Mouse (Mus musculus): Measurements from ENCODE around the gene Akt1. TPM values are rescaled to one million over a fixed set of nuclear protein-coding genes. Genes with fewer than 3 reads are reported as not detected.

Akt1 gene
- polyA plus RNA-seq (2015; fragmentation: Nextera tagmentation; extraction: Ambion mirVana), result 60.8 and 64.5 TPM in 2 replicates

DNA sequence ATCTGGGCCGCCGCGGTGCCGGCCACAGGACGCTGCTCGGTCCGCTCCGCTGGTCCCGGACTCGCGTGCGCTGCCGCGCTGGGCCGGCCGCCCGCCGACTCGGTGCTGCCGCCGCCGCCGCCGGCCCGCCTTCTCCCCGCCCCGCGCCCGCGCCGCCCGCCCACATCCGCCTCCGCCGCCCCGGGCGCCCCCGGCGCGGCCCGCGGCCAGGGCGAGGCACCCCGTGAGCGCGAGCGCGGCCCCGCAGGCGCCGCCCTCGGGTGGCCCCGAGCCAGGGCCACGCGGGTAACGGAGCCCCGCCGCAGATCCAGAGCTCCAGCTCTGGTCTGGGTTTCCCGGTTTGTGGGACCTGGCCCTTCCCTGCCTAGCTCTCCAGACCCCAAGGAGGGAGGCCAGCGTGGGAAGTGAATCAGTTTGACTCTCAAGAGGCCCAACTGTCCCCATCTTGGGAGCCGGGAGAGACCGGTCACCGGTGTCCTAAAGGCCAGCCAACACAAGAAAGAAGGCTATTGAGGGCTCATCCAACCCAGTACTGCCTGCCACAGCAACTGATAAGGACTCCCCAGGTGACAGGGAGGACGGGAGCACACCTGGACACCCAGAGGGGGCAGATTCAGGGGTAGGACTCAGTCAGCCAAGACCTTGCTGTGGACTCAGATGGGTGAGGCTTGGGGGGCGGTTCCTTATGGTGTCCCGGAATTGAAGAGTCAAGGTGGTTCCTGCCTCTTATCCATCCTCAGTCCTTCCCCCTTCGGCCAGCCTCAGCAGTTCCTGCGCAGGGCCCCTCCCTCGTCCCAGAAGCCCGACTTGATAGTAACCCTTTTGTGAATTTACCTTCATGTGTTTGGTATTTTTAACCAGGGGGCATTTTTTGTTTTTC lies at the start of gene Akt1:
Gene Akt1, minus strand, starts transcription at position 753 of the 880 bp plus-strand sequence.
- Histone ChIP-seq H3K27me3 (peaks cover 25% of the 10 kb centered on the region), H3K27ac (peak within 1 kb of the TSS; percentile 96), H3K4me1 (replicated peaks) (peaks cover 83% of the 10 kb centered on the region), H3K9ac (peak within 1 kb of the TSS; percentile 100), H3K9me3 (no peaks in the 10 kb centered on the region), H3K4me2 (peak within 1 kb of the TSS; percentile 93), H3K4me3 (peak within 1 kb of the TSS; percentile 97), H3K36me3 (peaks cover 21% of the 10 kb centered on the region)
- under 1% methylated on average over 60 of the region's 70 CpGs for WGBS
- ATAC-seq (ENCODE audit: low FRiP score), result peak; percentile 7; the same call in 1 of the 2 replicates

DNA sequence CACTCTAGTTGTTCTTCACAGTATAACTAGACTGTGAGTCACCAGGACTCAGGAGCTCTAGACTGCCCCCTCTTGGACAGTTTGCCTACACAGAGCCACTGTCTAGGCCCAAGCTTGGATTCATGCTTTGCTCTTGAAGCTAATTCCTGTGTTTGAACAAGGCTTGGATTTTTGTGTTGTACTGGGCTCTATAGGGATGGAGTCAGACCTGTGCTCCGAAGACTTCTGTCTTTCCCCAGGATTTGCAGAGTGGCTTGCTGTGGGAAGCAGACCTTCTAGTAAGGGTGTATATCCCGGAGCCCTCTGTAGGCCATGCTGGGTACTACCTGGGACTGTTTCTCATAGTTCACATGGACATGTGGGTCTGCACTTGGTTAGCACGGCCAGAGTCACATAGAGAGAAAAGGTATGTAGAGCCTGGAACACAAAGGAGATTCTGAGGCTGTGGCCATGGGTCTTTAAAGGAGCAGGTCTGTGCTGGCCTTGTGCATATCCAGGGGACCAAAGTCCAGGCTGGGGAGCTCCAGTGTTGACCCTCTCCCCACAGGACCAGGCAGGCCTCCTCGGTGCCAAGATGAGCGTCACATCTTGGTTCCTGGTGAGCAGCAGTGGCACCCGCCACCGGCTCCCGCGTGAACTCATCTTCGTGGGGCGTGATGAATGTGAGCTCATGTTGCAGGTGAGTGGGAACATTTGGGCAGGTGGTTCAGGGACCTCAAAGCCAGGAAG lies 49.6 kb upstream of the Akt1 start:
- WGBS, result 79% methylated on average over 11 of the region's 11 CpGs
- Histone ChIP-seq H3K9ac (no peak overlapping the region), H3K4me1 (replicated peaks) (peaks cover 56% of the 10 kb centered on the region), H3K27me3 (peaks cover 29% of the 10 kb centered on the region), H3K4me3 (peak overlapping the region; percentile 4; the same call in 1 of the 2 replicates), H3K36me3 (peaks cover 23% of the 10 kb centered on the region), H3K9me3 (no peaks in the 10 kb centered on the region), H3K4me2 (0 out of 2 replicates have a peak overlapping the region, but pooled peaks have one; percentile 6), H3K27ac (no peak overlapping the region)
- no peak for ATAC-seq (ENCODE audit: low FRiP score)

DNA sequence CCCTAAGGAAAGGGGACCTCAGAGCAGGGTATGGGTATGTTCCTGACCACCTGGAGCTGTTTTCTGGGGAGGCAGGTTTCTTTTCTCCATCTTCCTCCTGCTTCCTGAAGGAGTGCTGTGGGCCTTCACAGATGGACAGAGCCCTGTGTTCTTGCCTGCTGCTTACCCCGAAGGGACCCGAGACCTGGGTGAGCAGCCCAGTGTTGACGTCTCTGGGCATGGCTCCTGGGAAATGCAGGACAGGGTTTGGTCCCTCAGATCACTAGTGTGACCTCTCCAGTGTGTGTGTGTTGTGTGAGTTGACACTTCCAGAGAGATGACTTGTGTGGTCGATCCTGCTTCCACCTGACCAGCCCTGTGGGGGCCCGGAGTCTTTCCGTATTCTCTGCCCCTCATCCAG lies 48.8 kb upstream of the Akt1 start:
- no peak overlapping the region for H3K27ac ChIP-seq
- peak overlapping the region; percentile 83 for H3K4me2 ChIP-seq
- WGBS, result 82% methylated on average over 6 of the region's 6 CpGs
- H3K27me3 ChIP-seq, result peaks cover 29% of the 10 kb centered on the region
- peak overlapping the region; percentile 97 for H3K9ac ChIP-seq
- H3K4me1 ChIP-seq (replicated peaks), result peaks cover 56% of the 10 kb centered on the region
- ATAC-seq (ENCODE audit: low FRiP score), result no peak
- H3K4me3 ChIP-seq, result peak overlapping the region; percentile 88
- no peaks in the 10 kb centered on the region for H3K9me3 ChIP-seq
- H3K36me3 ChIP-seq, result peaks cover 23% of the 10 kb centered on the region

DNA sequence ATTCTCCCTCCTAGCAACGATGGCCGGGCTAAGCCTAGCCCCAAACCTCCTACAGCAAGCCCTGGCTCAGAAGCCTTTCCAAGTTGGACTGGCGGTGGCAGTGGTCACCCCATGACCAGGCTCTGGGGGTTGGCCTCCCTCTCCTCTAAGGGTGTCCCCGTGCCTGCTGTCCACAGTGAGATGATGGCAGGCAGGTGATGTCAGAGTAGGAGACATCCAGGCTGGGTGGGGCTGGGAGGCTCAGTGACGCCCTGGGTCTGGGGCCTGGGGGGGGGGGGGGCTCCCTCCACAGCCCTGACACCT lies 48.3 kb upstream of the Akt1 start:
- WGBS, result 10% methylated on average over 5 of the region's 5 CpGs
- H3K9ac ChIP-seq, result peak overlapping the region; percentile 97
- peak overlapping the region; percentile 83 for H3K4me2 ChIP-seq
- peak; percentile 15; the same call in 1 of the 2 replicates for ATAC-seq (ENCODE audit: low FRiP score)
- H3K9me3 ChIP-seq, result no peaks in the 10 kb centered on the region
- peaks cover 23% of the 10 kb centered on the region for H3K36me3 ChIP-seq
- peak overlapping the region; percentile 88 for H3K4me3 ChIP-seq
- H3K27ac ChIP-seq, result peak overlapping the region; percentile 81
- H3K27me3 ChIP-seq, result peaks cover 29% of the 10 kb centered on the region
- peaks cover 56% of the 10 kb centered on the region for H3K4me1 ChIP-seq (replicated peaks)

DNA sequence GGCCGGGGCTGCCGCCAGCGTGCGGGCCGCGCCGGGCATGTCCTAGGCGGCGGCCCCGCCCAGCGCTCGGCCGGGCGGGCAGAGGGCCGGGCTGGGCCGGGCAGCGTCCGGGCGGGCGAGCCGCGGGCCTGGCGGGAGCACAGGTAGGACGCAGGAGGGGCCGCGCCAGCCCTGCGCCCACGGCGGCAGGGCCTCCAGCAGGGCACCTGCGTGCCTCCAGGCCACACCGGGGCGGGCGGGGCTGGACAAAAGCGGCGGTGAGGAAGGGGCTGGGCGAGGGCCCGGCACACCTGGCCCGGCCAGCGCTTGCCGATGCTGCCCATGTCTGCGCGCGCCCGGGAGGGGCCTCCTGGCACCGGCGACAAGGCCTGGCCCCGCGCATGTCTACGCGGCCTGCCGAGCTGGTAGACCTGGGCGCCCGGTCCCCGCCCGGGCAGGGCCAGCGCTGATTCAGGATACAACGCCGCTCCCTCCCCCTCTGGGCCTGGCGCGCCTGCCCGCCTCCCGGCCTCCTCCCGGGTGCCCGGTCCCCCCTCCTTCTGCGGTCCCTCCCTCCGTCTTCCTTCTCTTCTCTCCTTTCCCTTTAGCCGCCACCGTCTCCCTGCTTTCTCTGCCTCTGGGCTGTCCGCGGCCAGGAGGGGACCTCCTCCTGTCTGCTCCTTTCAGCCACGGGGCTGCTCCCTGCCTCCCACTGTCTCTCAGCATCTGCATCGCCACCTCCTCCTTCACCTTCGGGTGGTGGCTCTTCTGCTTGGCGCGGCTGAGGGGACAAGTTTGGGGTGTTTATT lies 47.8 kb upstream of the Akt1 start:
- H3K4me1 ChIP-seq (replicated peaks), result peaks cover 51% of the 10 kb centered on the region
- H3K9ac ChIP-seq, result peak overlapping the region; percentile 97
- H3K4me3 ChIP-seq, result peak overlapping the region; percentile 88
- H3K9me3 ChIP-seq, result no peaks in the 10 kb centered on the region
- peaks cover 29% of the 10 kb centered on the region for H3K27me3 ChIP-seq
- peaks cover 18% of the 10 kb centered on the region for H3K36me3 ChIP-seq
- under 1% methylated on average over 52 of the region's 75 CpGs for WGBS
- H3K27ac ChIP-seq, result peak overlapping the region; percentile 81
- peak overlapping the region; percentile 83 for H3K4me2 ChIP-seq
- peak; percentile 56 for ATAC-seq (ENCODE audit: low FRiP score)

DNA sequence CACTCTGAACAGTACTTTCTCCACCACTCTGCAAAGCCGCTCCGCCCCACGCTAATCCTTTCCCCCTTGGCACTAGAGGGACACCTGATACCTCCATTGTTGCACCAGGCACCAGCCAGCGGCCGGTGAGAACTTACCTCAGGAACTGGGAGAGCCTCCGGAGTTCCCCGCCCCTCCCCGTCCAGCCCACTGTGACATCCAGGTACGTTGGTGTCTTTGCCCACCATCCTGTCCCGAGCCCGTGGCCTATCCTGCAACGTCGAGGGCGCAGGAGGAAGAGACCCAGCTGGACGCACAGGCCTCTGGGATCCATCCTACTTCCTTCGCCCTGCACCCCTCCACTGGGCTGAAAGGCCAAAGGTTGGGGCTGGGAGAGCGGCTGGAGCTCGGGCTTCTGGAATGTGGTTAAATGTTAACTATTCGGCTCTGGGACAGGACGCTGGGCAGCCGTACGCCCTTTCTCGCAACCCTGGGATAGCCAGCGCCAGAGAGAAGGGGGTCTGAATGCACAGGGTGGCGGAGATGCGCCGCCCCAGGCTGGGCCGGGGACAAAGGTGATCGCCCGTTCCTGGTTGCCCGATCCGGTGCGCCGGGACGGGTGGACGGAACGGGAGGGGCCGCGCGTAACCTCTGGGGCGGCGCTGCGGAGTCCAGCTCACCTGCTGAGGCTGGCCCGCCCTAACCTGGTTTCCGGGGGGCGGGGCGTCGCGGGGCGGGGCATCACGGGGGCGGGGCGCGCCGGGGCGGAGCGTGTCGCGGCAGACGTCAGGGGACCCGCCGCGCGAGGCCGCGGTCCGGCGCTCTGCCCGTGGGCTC lies 46.9 kb upstream of the Akt1 start:
- Histone ChIP-seq H3K9ac (peak overlapping the region; percentile 97), H3K27me3 (peaks cover 29% of the 10 kb centered on the region), H3K4me3 (peak overlapping the region; percentile 88), H3K4me1 (replicated peaks) (peaks cover 43% of the 10 kb centered on the region), H3K4me2 (peak overlapping the region; percentile 83), H3K27ac (peak overlapping the region; percentile 81), H3K9me3 (no peaks in the 10 kb centered on the region), H3K36me3 (peaks cover 15% of the 10 kb centered on the region)
- ATAC-seq (ENCODE audit: low FRiP score), result peak; percentile 44
- 2% methylated on average over 53 of the region's 69 CpGs for WGBS

DNA sequence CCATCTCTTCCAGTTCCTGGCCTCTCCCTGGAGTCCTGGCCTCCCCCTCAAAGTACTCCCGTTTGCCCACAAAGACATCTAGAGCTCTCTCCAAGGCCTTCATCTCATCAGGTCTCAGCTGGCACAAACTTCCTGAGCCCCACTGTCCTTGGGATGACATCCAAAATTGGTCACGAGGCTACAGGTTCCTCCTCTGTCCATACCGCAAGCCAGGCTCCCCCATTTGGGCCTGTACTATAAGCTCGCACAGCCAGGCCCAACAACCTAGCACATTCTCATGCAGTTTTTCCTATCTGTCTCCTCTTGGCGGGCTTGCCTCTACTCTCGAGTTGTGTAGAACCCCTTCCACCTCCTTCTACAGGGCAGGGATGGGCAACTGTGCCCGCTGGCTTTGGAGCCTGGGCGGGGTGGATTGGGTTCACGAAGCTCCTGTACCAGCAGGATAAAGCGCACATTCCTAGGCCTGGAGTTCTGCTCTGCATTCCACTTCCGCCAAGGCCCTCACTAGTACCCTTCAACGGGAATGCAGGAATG lies 46.3 kb upstream of the Akt1 start:
- no peak for ATAC-seq (ENCODE audit: low FRiP score)
- WGBS, result 37% methylated on average over 12 of the region's 12 CpGs

DNA sequence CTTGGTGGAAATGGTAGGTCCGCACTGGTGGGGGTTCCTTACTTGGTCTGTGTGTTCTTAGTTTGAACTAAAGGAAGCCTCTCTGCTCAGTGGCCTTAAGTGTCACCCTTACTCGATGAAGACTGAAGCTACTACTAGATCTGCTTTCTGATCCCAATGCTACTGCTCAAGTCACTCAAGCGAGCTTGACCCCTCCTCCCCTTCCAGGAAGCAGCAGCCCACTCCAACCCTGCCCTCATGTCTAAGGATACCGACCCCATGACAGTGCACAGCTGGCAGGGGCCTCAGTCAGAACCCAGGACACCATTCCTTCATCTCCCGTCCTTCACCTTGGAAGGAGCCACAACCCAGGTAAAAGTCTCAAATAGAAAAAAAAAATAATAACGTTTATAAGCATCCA lies 45.5 kb upstream of the Akt1 start, which contains the start of gene Cep170b:
Gene Cep170b, plus strand, starts transcription at position 240 of the 400 bp plus-strand sequence.
- H3K4me3 ChIP-seq, result peak within 1 kb of the TSS; percentile 88; the same call in 1 of the 2 replicates
- H3K27ac ChIP-seq, result no peak within 1 kb of the TSS
- H3K9ac ChIP-seq, result no peak within 1 kb of the TSS
- no peaks in the 10 kb centered on the region for H3K9me3 ChIP-seq
- no peak for ATAC-seq (ENCODE audit: low FRiP score)
- H3K4me1 ChIP-seq (replicated peaks), result peaks cover 30% of the 10 kb centered on the region
- peaks cover 29% of the 10 kb centered on the region for H3K27me3 ChIP-seq
- peaks cover 2% of the 10 kb centered on the region; the same call in 1 of the 2 replicates for H3K36me3 ChIP-seq
- H3K4me2 ChIP-seq, result peak within 1 kb of the TSS; percentile 83
- 82% methylated on average over 6 of the region's 6 CpGs for WGBS

More for the DNA sequence above, 46.3 kb upstream of the Akt1 start:
- peaks cover 9% of the 10 kb centered on the region for H3K36me3 ChIP-seq
- peak overlapping the region; percentile 88; the same call in 1 of the 2 replicates for H3K4me3 ChIP-seq
- peaks cover 29% of the 10 kb centered on the region for H3K27me3 ChIP-seq
- no peaks in the 10 kb centered on the region for H3K9me3 ChIP-seq
- peaks cover 36% of the 10 kb centered on the region for H3K4me1 ChIP-seq (replicated peaks)
- peak overlapping the region; percentile 83 for H3K4me2 ChIP-seq
- no peak overlapping the region for H3K27ac ChIP-seq
- no peak overlapping the region for H3K9ac ChIP-seq

DNA sequence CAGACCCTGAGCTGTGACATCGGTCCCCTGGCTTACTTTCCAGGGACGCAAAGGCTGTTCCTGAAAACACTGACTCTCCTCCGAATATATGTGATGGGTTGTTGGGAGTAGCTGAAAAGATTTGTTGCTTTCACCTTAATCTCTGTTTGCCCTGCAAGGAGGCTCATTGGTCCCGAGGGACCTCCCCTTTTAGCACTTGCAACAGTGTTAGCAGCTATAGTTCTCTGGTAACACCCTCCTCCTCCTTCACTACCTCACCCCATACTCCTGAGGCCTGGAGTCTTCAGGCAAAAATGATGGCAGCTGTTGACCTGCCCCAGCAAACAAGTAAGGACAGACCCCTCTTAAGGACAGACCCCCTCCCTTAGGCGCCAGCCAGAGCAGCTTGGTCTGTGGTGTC lies 44.3 kb upstream of the Akt1 start:
- ATAC-seq (ENCODE audit: low FRiP score), result no peak
- Histone ChIP-seq H3K4me3 (no peak overlapping the region), H3K9me3 (no peaks in the 10 kb centered on the region), H3K36me3 (no peaks in the 10 kb centered on the region), H3K9ac (no peak overlapping the region), H3K4me2 (no peak overlapping the region), H3K27me3 (peaks cover 29% of the 10 kb centered on the region), H3K4me1 (replicated peaks) (peaks cover 20% of the 10 kb centered on the region), H3K27ac (no peak overlapping the region)
- 74% methylated on average over 5 of the region's 5 CpGs for WGBS

DNA sequence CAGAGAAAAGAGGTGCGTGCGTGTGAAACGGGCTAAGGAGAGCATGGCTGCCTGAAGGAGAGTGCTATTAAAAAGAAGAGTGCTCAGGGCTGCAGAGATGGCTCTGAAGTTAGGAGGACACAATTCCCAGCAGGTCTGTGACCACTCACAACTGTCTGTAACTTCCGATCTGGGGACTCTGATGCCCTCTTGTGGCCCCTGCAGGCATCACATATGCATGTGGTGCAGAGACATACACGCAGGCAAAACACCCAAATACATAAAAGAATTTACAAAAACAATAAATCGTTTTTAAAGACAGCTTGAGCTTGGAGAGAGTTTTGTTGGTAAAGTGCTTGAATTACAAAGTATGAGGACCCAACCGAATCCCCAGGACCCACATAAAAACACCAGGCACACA lies 42.5 kb upstream of the Akt1 start:
- no peaks in the 10 kb centered on the region for H3K36me3 ChIP-seq
- peaks cover 5% of the 10 kb centered on the region for H3K4me1 ChIP-seq (replicated peaks)
- no peak for ATAC-seq (ENCODE audit: low FRiP score)
- 30% methylated on average over 7 of the region's 7 CpGs for WGBS
- no peak overlapping the region for H3K4me3 ChIP-seq
- H3K9me3 ChIP-seq, result no peaks in the 10 kb centered on the region
- no peak overlapping the region for H3K27ac ChIP-seq
- H3K4me2 ChIP-seq, result no peak overlapping the region
- no peak overlapping the region for H3K9ac ChIP-seq
- H3K27me3 ChIP-seq, result peaks cover 23% of the 10 kb centered on the region

DNA sequence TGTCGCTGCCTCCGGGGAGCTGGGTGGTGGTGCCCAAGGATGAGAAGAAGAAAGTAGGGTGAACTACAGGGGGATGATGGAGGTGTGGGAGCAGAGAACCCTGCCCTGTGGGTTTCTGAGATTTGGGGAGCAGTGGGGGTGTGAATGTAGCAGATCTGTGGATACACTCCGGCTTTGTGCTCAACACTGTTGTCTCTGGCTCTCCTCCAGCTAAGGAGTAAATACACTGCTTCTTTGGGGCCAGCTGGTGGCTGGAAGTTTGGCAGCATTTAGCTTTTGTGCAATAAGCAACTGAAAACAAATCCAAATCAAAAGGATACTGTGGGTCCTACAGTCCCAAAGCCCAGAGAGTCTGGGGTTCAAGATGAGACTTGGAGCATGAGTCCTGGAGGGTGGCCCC lies 39.3 kb upstream of the Akt1 start:
- no peak overlapping the region for H3K4me2 ChIP-seq
- ATAC-seq (ENCODE audit: low FRiP score), result no peak
- H3K9ac ChIP-seq, result no peak overlapping the region; the same call in 1 of the 2 replicates
- no peaks in the 10 kb centered on the region for H3K4me1 ChIP-seq (replicated peaks)
- peaks cover 4% of the 10 kb centered on the region; the same call in 1 of the 2 replicates for H3K27me3 ChIP-seq
- H3K4me3 ChIP-seq, result no peak overlapping the region
- no peaks in the 10 kb centered on the region for H3K9me3 ChIP-seq
- 73% methylated on average over 3 of the region's 3 CpGs for WGBS
- H3K36me3 ChIP-seq, result no peaks in the 10 kb centered on the region
- peak overlapping the region; percentile 1; the same call in 1 of the 2 replicates for H3K27ac ChIP-seq
